Mouse (Mus musculus) liver, embryonic 15.5 days (tissue): ENCODE measurements around the gene Dnaic2. TPM values are rescaled to one million over a fixed set of nuclear protein-coding genes. Genes with fewer than 3 reads are reported as not detected.
A peak's percentile ranks its signal among the peaks of the same experiment; 100 is the strongest.

Source experiments
- ATAC-seq: fragments of 200-750 bp; cut with Nextera tagmentation; 2 replicates; pipeline ENCODE4 v1.8.0; 2017; ENCODE audit warnings: moderate number of reproducible peaks, mild to moderate bottlenecking, moderate library complexity; ENCODE audit not compliant: insufficient read depth
- H3K27ac ChIP-seq: fragments of 300-500 bp; sonication (generic); replicated peaks from 2 replicates; pipeline ENCODE4 v1.5.1; 2015; ENCODE audit warnings: mild to moderate bottlenecking, inconsistent platforms
- H3K27me3 ChIP-seq: fragments of 300-500 bp; sonication (generic); 2 replicates; pipeline ENCODE4 v1.6.1; 2015; ENCODE audit warnings: mild to moderate bottlenecking, inconsistent platforms
- H3K36me3 ChIP-seq: fragments of 300-500 bp; sonication (generic); replicated peaks from 2 replicates; pipeline ENCODE4 v1.6.1; 2015; ENCODE audit warnings: moderate library complexity, mild to moderate bottlenecking, inconsistent platforms
- H3K4me1 ChIP-seq: fragments of 300-500 bp; sonication (generic); replicated peaks from 2 replicates; pipeline ENCODE4 v1.6.1; 2015; ENCODE audit warnings: inconsistent platforms
- H3K4me2 ChIP-seq: fragments of 300-500 bp; sonication (generic); 2 replicates; pipeline ENCODE4 v1.6.1; 2015; ENCODE audit warnings: moderate library complexity, mild to moderate bottlenecking, inconsistent platforms
- H3K4me3 ChIP-seq: fragments of 300-500 bp; sonication (generic); replicated peaks from 2 replicates; pipeline ENCODE4 v1.5.1; 2015; ENCODE audit warnings: mild to moderate bottlenecking, inconsistent platforms
- H3K9ac ChIP-seq: fragments of 300-500 bp; sonication (generic); 2 replicates; pipeline ENCODE4 v1.6.1; 2015; ENCODE audit warnings: moderate library complexity, mild to moderate bottlenecking, inconsistent platforms
- H3K9me3 ChIP-seq: fragments of 300-500 bp; sonication (generic); replicated peaks from 2 replicates; pipeline ENCODE4 v1.6.1; 2016; ENCODE audit warnings: inconsistent platforms
- WGBS: fragments of 180-500 bp; shearing (Covaris S2); methylation state at CpG from one replicate; pipeline ENCODE4 v1.1.7; 2015; ENCODE audit warnings: mixed read lengths; ENCODE audit not compliant: insufficient replicate concordance; 5-methylcytosine and 5-hydroxymethylcytosine counted together
- polyA plus RNA-seq: library from polyadenylated mRNA; unstranded; fragments of >200 nt; fragmentation: Nextera tagmentation; extraction: Ambion mirVana; gene quantifications from 2 replicates; pipeline ENCODE4 v1.2.1, GENCODE M21; 2015

The Dnaic2 gene
- polyA plus RNA-seq, result 0.18 and 0.56 TPM in 2 replicates

- 9% methylated on average over 34 of the region's 34 CpGs for WGBS
- peaks cover 19% of the 10 kb centered on the region for H3K27me3 ChIP-seq
- ATAC-seq, result no peak
- H3K27ac ChIP-seq, result no peak within 1 kb of the TSS
- H3K4me3 ChIP-seq, result peak within 1 kb of the TSS; percentile 21; the same call in 1 of the 2 replicates
- H3K9me3 ChIP-seq, result no peaks in the 10 kb centered on the region
- no peak within 1 kb of the TSS for H3K9ac ChIP-seq
- H3K4me2 ChIP-seq, result peak within 1 kb of the TSS; percentile 57
- H3K36me3 ChIP-seq, result no peaks in the 10 kb centered on the region
- peaks cover 20% of the 10 kb centered on the region; the same call in 1 of the 2 replicates for H3K4me1 ChIP-seq
These were observed at the start of gene Dnaic2 for GRCm38 (mm10) chr11:114726965-114727825. Gene Dnaic2, plus strand, starts transcription at chr11:114727408.

DNA sequence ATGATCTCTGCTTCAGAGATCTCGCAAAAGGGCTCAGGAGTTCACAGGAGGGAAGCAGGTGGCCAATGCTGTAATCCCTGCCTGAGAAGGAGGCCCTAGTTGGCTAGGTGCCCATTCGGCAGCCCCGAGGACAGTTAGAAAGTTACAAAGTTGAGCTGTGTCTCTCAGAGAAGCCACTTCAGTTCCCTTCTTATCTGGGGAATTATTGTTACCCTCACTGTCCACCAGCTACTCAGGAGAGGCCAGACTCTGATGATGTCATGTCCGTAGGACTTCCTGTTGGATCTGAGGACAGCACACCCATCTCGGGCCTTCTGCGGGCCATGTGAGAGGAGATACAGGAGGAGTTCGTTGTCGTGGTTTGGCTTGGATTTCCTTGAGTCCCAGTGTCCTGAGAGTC lies 47.6 kb upstream of the Dnaic2 start:
- WGBS, result 33% methylated on average over 8 of the region's 8 CpGs
- H3K27ac ChIP-seq, result 0 out of 2 replicates have a peak overlapping the region, but pooled peaks have one; percentile 19
- H3K4me2 ChIP-seq, result no peak overlapping the region
- H3K36me3 ChIP-seq, result no peaks in the 10 kb centered on the region
- ATAC-seq, result no peak
- H3K9ac ChIP-seq, result no peak overlapping the region
- peaks cover 59% of the 10 kb centered on the region for H3K4me1 ChIP-seq
- H3K4me3 ChIP-seq, result no peak overlapping the region
- no peaks in the 10 kb centered on the region for H3K9me3 ChIP-seq
- H3K27me3 ChIP-seq, result peaks cover 24% of the 10 kb centered on the region

GRCm38 (mm10) chr11:114680291-114680690 lies 46.9 kb upstream of the Dnaic2 start:
- no peak for ATAC-seq
- Histone ChIP-seq H3K27me3 (peaks cover 24% of the 10 kb centered on the region), H3K4me1 (peaks cover 62% of the 10 kb centered on the region), H3K9ac (no peak overlapping the region), H3K36me3 (no peaks in the 10 kb centered on the region), H3K4me3 (no peak overlapping the region), H3K27ac (no peak overlapping the region), H3K9me3 (no peaks in the 10 kb centered on the region), H3K4me2 (no peak overlapping the region)
- WGBS, result 53% methylated on average over 10 of the region's 10 CpGs

DNA sequence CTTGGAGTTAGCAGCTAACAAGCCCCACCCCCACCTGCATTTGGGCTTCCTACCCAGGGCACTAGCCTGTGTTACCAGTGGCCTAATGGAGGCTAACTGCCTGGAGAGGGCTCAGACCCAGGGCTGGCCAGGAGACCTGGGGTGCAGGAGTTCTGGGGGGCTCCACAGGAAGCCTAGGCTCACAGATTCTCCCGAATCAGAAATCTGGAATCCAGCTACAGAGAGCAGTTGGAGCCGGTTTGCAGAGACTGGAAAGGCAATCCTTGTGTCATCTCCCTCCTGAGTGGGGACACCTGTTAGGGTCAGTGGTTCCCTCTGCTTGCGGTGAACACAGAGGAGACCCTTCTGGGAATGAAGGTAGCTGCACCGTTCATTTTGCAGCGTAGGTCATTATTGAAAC lies 46.2 kb upstream of the Dnaic2 start:
- peaks cover 59% of the 10 kb centered on the region for H3K4me1 ChIP-seq
- WGBS, result 71% methylated on average over 5 of the region's 5 CpGs

GRCm38 (mm10) chr11:114682321-114682900 lies 44.8 kb upstream of the Dnaic2 start:
- Histone ChIP-seq H3K4me2 (no peak overlapping the region), H3K4me3 (no peak overlapping the region), H3K36me3 (no peaks in the 10 kb centered on the region), H3K9me3 (no peaks in the 10 kb centered on the region), H3K9ac (no peak overlapping the region), H3K27me3 (peaks cover 2% of the 10 kb centered on the region; the same call in 1 of the 2 replicates), H3K27ac (no peak overlapping the region), H3K4me1 (peaks cover 52% of the 10 kb centered on the region)
- no peak for ATAC-seq
- WGBS, result 80% methylated on average over 13 of the region's 13 CpGs

More for the DNA sequence above, 46.2 kb upstream of the Dnaic2 start:
- Histone ChIP-seq H3K36me3 (no peaks in the 10 kb centered on the region), H3K4me3 (no peak overlapping the region), H3K9ac (no peak overlapping the region), H3K9me3 (no peaks in the 10 kb centered on the region), H3K4me2 (no peak overlapping the region), H3K27me3 (peaks cover 16% of the 10 kb centered on the region), H3K27ac (no peak overlapping the region)
- ATAC-seq, result no peak

DNA sequence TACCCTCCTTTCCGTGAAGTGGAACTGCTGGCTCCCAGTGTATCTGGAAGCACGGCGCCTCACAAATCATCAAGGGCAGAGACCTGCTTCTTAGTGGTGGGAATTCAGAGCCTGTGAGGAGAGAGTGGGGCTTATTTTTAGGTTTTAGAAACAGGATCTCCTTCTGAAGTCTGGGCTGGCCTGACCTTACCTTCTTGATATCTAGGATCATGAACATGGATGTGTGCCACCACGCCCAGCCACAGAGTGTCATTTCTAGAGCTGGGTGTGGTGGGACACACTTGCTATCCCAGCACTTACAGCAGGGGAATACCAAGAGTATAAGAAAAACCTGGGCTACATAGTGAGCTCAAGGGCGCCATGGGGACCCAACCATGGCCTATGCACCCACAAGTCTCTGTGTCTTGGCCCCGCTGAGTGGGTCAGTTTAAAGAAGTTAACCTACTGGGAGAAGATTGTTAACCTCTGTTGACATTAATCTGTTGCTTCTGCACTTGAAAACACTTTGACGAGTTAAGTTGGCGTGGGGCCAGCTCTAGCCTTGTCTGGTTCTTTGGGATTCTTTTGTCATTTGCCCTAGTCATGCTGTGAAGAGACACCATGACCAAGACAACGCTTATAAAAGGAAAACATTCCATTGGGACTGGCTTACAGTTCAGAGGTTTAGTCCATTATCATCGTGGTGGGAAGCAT lies 44.0 kb upstream of the Dnaic2 start:
- no peak overlapping the region for H3K27ac ChIP-seq
- no peaks in the 10 kb centered on the region for H3K27me3 ChIP-seq
- H3K36me3 ChIP-seq, result no peaks in the 10 kb centered on the region
- H3K4me3 ChIP-seq, result no peak overlapping the region
- no peaks in the 10 kb centered on the region for H3K9me3 ChIP-seq
- H3K4me1 ChIP-seq, result peaks cover 52% of the 10 kb centered on the region
- 73% methylated on average over 10 of the region's 10 CpGs for WGBS
- no peak overlapping the region for H3K4me2 ChIP-seq
- H3K9ac ChIP-seq, result no peak overlapping the region
- no peak for ATAC-seq

- no peaks in the 10 kb centered on the region for H3K27me3 ChIP-seq
- H3K36me3 ChIP-seq, result no peaks in the 10 kb centered on the region
- WGBS, result 57% methylated on average over 20 of the region's 20 CpGs
- no peak overlapping the region for H3K4me3 ChIP-seq
- H3K27ac ChIP-seq, result no peak overlapping the region
- H3K9me3 ChIP-seq, result no peaks in the 10 kb centered on the region
- ATAC-seq, result no peak
- peaks cover 52% of the 10 kb centered on the region for H3K4me1 ChIP-seq
- H3K4me2 ChIP-seq, result no peak overlapping the region
- H3K9ac ChIP-seq, result no peak overlapping the region
These were observed 43.2 kb upstream of the Dnaic2 start for GRCm38 (mm10) chr11:114683722-114684621.

DNA sequence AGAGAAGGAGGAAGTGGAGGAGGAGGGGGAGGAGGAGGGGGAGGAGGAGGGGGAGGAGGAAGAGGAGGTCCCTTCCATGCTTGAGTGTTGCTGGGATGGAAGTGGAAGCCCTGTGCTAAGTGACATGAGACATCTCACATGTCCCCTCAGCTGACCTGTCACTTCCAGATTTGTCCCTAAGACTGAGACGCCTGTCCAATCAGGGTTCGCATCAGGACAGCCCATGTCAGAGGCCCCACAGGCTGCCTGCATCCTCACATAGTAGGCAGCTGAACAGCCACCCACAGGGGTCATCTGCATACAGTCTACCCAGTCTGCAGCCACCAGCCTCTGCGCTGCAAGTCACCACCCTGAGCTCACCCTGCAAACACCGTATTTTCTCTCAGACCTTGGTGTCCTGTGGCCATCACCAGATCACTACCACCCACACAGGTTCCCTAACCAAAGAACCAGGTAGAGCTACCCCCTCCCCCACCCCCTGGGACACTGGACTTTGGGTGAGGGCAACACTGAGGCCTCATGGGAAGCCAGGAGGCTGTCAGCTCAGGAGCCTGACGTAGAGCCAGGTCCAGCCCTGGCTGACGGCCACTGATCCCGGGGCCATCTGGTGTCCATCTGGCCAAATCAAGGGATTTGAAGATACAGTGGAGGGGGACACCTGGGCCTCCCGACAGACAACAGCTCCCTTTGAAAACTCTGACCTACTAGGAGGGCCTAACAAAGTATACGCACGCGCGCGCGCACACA lies 42.4 kb upstream of the Dnaic2 start:
- ATAC-seq, result peak; percentile 63
- Histone ChIP-seq H3K9ac (no peak overlapping the region), H3K36me3 (no peaks in the 10 kb centered on the region), H3K4me1 (peaks cover 46% of the 10 kb centered on the region), H3K4me2 (no peak overlapping the region), H3K27me3 (no peaks in the 10 kb centered on the region), H3K27ac (no peak overlapping the region; the same call in 1 of the 2 replicates), H3K9me3 (no peaks in the 10 kb centered on the region), H3K4me3 (no peak overlapping the region)
- 69% methylated on average over 14 of the region's 14 CpGs for WGBS

DNA sequence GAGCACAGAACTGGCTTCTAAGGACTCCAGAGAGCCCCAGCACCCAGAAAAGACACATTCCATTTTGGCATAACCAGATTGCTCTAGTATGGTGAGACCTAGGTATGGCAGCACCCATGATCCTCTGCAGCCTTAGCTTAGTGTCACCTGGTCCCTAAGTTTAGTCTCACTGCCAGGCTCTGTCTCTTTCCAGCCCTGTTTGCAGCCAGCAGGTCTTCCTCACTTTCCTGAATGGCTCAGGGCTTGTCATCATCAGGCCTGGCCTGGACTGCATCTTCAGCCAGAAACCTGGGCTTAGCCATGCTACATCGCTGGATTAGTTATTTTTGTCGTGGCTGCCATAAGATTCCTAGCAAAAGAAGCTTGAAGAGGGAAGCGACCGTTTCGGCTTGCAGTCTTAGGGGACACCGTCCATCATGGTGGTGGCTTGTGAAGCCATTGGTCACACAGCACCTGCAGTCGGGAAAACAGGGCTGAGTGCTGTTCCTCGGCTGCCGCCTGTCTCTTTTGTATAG lies 41.6 kb upstream of the Dnaic2 start:
- Histone ChIP-seq H3K4me1 (peaks cover 39% of the 10 kb centered on the region), H3K27me3 (no peaks in the 10 kb centered on the region), H3K9ac (no peak overlapping the region), H3K9me3 (no peaks in the 10 kb centered on the region), H3K4me3 (no peak overlapping the region), H3K36me3 (0 out of 2 replicates have a peak, but pooled peaks cover 5% of the 10 kb centered on the region), H3K4me2 (no peak overlapping the region), H3K27ac (no peak overlapping the region; the same call in 1 of the 2 replicates)
- ATAC-seq, result no peak
- WGBS, result 56% methylated on average over 9 of the region's 9 CpGs
